Mouse (Mus musculus): ENCODE measurements around the gene Gm10271.

Gm10271 gene

DNA sequence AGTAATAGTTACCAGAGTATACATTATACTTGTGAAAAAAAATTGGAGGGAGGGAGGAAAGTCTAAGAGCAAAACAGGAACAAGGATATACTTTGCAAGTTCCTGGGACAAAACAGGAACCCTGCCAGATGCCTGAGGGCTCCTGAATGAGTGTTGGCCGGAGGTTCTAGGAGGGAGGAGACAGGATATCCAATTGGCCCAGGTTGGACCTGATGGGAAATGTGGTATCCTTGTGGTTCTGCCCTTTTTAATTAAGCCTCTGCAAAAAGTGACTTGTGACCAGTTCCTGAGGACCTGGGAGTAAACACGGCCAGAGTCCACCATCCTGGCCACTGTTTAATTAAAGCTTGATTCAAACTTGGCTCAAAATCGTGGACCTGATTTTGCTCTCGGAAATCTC, 3.7 kb downstream of the Gm10271 start:
- Histone ChIP-seq H3K4me1 (replicated peaks; ENCODE audit: low read depth, low read length) (peaks cover 10% of the 10 kb centered on the region), H3K36me3 (ENCODE audit: insufficient read depth, low read length) (no peaks in the 10 kb centered on the region), H3K9me3 (ENCODE audit: low read length) (no peaks in the 10 kb centered on the region), H3K4me3 (replicated peaks; ENCODE audit: low read length) (no peak overlapping the region), H3K27me3 (ENCODE audit: insufficient read depth, low read length) (peaks cover 7% of the 10 kb centered on the region; the same call in 1 of the 2 replicates)
- TF ChIP-seq POU5F1 (IDR thresholded peaks at IDR 0.05; ENCODE audit: borderline replicate concordance, low read length) (no peak), CTCF (conservative IDR thresholded peaks at IDR 0.05; ENCODE audit: low read length) (no peak), NANOG (IDR thresholded peaks at IDR 0.05; ENCODE audit: borderline replicate concordance, low read length) (no peak)

DNA sequence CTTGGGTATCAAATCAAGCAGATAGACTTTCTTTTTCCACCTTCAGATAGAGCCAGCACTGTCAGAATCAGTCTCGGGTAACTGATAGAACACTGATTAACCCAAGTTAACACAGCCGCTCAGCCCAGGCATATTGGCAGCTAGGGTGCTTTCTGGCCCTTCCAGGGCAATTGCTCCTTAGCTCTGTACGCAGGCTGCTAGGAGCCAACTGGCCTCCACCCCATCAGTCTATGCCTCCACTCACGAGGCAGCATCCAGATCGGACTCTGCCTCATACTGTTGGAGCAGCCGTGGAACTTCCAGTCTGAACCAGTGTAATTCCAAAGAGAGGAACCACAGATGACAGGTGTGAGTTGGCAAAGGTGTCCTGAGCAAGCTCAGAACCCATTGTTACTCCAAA, 6.3 kb downstream of the Gm10271 start:
- Histone ChIP-seq H3K27me3 (ENCODE audit: insufficient read depth, low read length) (peaks cover 6% of the 10 kb centered on the region; the same call in 1 of the 2 replicates), H3K4me3 (replicated peaks; ENCODE audit: low read length) (no peak overlapping the region), H3K36me3 (ENCODE audit: insufficient read depth, low read length) (no peaks in the 10 kb centered on the region), H3K9me3 (ENCODE audit: low read length) (no peaks in the 10 kb centered on the region), H3K4me1 (replicated peaks; ENCODE audit: low read depth, low read length) (peaks cover 28% of the 10 kb centered on the region)
- TF ChIP-seq NANOG (IDR thresholded peaks at IDR 0.05; ENCODE audit: borderline replicate concordance, low read length) = no peak
- TF ChIP-seq CTCF (conservative IDR thresholded peaks at IDR 0.05; ENCODE audit: low read length) = no peak
- TF ChIP-seq POU5F1 (IDR thresholded peaks at IDR 0.05; ENCODE audit: borderline replicate concordance, low read length) = no peak

DNA sequence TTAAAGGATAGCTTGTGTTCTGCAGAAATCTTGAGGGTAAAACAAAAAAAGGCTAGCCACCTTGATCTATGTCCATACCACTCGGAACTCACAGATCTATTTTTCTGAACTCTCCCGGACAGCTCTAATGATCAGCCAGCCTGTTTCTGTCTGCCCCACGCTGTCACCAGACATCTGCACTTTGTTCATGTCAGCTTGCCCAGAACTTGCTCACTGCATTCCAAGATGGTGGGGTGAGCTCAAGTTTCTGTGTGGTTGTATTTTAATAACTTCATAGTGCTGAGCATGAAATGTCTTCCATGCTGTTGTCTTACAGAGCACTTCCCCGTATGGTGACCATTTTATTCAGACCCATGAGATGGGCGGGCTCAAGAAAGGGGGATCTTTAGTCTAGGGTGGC, 7.1 kb downstream of the Gm10271 start:
- Histone ChIP-seq H3K36me3 (ENCODE audit: insufficient read depth, low read length) (no peaks in the 10 kb centered on the region), H3K4me1 (replicated peaks; ENCODE audit: low read depth, low read length) (peaks cover 28% of the 10 kb centered on the region), H3K27me3 (ENCODE audit: insufficient read depth, low read length) (peaks cover 6% of the 10 kb centered on the region; the same call in 1 of the 2 replicates), H3K9me3 (ENCODE audit: low read length) (no peaks in the 10 kb centered on the region), H3K4me3 (replicated peaks; ENCODE audit: low read length) (no peak overlapping the region)
- TF ChIP-seq NANOG (IDR thresholded peaks at IDR 0.05; ENCODE audit: borderline replicate concordance, low read length) (no peak), CTCF (conservative IDR thresholded peaks at IDR 0.05; ENCODE audit: low read length) (no peak), POU5F1 (IDR thresholded peaks at IDR 0.05; ENCODE audit: borderline replicate concordance, low read length) (no peak)

DNA sequence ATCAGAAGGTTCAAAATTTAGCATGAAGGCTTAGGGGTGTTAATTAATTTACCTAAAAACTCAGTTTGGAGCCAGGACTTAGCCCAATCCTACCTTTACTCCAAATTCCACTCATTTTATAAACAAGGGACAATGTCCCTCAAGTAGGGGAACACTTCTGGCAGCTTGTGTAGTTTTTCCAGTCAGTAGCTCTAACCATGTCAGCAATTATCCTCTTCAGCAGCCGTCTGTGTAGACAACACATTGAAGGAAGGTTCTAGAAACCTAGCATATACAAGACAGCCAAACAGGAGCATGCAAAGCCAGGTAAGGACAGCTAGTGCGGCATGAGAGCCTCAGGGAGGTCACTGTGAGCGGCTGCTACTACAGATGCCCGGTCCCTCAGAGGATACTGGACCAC, 7.8 kb downstream of the Gm10271 start:
- TF ChIP-seq CTCF (conservative IDR thresholded peaks at IDR 0.05; ENCODE audit: low read length) = no peak
- Histone ChIP-seq H3K4me3 (replicated peaks; ENCODE audit: low read length) (no peak overlapping the region), H3K4me1 (replicated peaks; ENCODE audit: low read depth, low read length) (peaks cover 28% of the 10 kb centered on the region)

DNA sequence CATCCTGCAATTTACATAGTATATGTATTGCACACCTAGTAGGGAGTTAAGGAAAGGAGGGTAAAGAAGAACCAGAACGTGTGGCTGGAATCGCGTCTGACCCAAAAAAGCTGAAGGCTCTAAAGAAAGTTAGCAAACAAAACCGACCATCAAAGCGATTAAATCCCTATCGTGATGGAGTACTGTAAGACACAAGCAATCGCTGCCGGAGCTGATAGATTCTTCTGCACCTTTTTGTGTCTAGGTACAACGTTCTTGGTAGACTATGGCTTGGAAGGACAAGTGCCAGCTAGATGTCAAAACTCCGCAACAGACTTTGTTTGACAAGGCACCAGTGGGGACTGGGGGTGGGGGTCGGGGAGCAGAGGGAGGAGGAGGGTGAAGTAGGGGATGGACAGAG, 8.3 kb downstream of the Gm10271 start:
- no peak overlapping the region for H3K4me3 ChIP-seq (replicated peaks; ENCODE audit: low read length)
- peaks cover 28% of the 10 kb centered on the region for H3K4me1 ChIP-seq (replicated peaks; ENCODE audit: low read depth, low read length)
- H3K36me3 ChIP-seq (ENCODE audit: insufficient read depth, low read length) = no peaks in the 10 kb centered on the region
- H3K27me3 ChIP-seq (ENCODE audit: insufficient read depth, low read length) = peaks cover 6% of the 10 kb centered on the region; the same call in 1 of the 2 replicates
- H3K9me3 ChIP-seq (ENCODE audit: low read length) = no peaks in the 10 kb centered on the region
- no peak for TF ChIP-seq NANOG (IDR thresholded peaks at IDR 0.05; ENCODE audit: borderline replicate concordance, low read length)
- no peak for TF ChIP-seq CTCF (conservative IDR thresholded peaks at IDR 0.05; ENCODE audit: low read length)

More for the DNA sequence above, 7.8 kb downstream of the Gm10271 start:
- Histone ChIP-seq H3K27me3 (ENCODE audit: insufficient read depth, low read length) (peaks cover 6% of the 10 kb centered on the region; the same call in 1 of the 2 replicates), H3K9me3 (ENCODE audit: low read length) (no peaks in the 10 kb centered on the region), H3K36me3 (ENCODE audit: insufficient read depth, low read length) (no peaks in the 10 kb centered on the region)

DNA sequence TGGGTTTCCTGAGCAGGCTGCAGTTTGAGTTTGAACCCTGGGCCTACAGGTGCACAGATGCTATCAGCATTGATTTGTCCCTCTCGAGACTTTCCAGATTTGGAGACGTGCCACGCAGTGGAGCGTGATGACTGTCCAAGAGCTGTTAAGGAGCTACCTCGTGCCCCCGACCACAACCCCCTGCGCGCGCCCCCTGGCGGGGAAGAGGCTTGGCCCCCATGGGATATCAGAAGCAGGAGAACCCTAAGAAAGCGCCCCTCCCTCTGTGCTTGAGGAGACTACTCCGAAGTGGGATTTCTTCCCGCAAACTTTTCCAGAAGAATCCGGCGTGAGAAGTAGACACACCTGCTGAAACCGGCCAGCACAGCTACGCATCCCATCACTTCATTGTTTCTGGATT, 9.6 kb downstream of the Gm10271 start:
- H3K4me3 ChIP-seq (replicated peaks; ENCODE audit: low read length) = peak overlapping the region; percentile 32; the same call in 1 of the 2 replicates
- TF ChIP-seq CTCF (conservative IDR thresholded peaks at IDR 0.05; ENCODE audit: low read length) = peak; percentile 56
- no peak for TF ChIP-seq POU5F1 (IDR thresholded peaks at IDR 0.05; ENCODE audit: borderline replicate concordance, low read length)
- TF ChIP-seq NANOG (IDR thresholded peaks at IDR 0.05; ENCODE audit: borderline replicate concordance, low read length) = no peak
- H3K36me3 ChIP-seq (ENCODE audit: insufficient read depth, low read length) = no peaks in the 10 kb centered on the region
- peaks cover 28% of the 10 kb centered on the region for H3K4me1 ChIP-seq (replicated peaks; ENCODE audit: low read depth, low read length)
- H3K9me3 ChIP-seq (ENCODE audit: low read length) = no peaks in the 10 kb centered on the region
- H3K27me3 ChIP-seq (ENCODE audit: insufficient read depth, low read length) = peaks cover 8% of the 10 kb centered on the region

DNA sequence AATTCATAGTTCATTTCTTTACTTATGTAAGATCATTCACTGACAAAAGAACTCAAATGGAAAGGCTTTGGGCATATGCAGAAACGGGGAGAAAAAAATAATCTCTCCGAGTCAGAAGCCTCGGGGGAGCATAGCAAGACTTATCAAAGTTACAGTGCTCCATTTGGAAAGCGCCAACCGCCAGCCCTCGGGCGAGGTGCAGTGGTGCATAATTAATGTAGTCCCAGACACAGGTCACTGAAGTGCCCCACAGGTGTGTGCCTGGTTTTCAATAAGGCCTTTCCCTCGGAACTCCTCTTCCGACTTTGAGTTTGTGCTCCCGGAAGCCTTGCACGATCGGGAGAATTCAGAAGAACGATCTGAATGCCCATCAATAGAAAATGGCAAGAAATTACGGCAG, 10.3 kb downstream of the Gm10271 start:
- Histone ChIP-seq H3K27me3 (ENCODE audit: insufficient read depth, low read length) (peaks cover 9% of the 10 kb centered on the region), H3K4me1 (replicated peaks; ENCODE audit: low read depth, low read length) (peaks cover 32% of the 10 kb centered on the region), H3K4me3 (replicated peaks; ENCODE audit: low read length) (no peak overlapping the region), H3K36me3 (ENCODE audit: insufficient read depth, low read length) (no peaks in the 10 kb centered on the region), H3K9me3 (ENCODE audit: low read length) (no peaks in the 10 kb centered on the region)
- TF ChIP-seq POU5F1 (IDR thresholded peaks at IDR 0.05; ENCODE audit: borderline replicate concordance, low read length) (no peak), NANOG (IDR thresholded peaks at IDR 0.05; ENCODE audit: borderline replicate concordance, low read length) (no peak), CTCF (conservative IDR thresholded peaks at IDR 0.05; ENCODE audit: low read length) (no peak)

DNA sequence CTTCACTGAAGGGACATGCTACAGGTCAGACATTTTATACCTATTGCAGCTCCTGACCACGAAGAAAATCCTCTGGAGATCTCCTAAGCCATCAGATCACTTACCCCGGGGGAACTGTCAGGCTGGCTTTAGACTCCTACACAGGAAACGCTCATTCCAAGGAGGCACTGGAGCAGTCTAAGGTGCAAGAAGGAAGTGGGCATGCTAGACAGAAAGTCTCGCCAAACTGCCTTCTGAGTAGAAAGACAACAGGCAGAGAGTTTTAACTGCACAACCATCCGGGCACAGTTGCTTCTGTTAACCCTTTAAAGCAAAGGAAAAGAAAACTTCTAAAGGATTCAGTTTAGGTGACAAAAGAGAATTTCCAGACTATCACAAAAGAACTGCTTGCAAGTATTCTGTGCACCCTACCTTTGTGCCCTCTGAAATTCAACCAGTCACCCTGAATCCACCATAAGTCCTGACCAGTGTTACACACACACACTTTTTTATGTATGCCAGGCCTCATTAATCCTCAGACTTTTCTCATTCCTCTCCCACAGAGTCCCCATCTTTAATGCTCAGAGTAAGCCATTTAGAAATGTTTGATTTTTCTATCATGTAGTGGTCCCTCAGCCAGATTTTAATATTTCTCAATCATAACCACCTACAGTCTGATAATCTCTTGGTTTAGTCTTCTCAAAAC, 14.4 kb downstream of the Gm10271 start:
- peaks cover 37% of the 10 kb centered on the region for H3K4me1 ChIP-seq (replicated peaks; ENCODE audit: low read depth, low read length)

More for the DNA sequence above, 14.4 kb downstream of the Gm10271 start:
- H3K27me3 ChIP-seq (ENCODE audit: insufficient read depth, low read length) = peaks cover 3% of the 10 kb centered on the region
- H3K36me3 ChIP-seq (ENCODE audit: insufficient read depth, low read length) = no peaks in the 10 kb centered on the region
- H3K4me3 ChIP-seq (replicated peaks; ENCODE audit: low read length) = no peak overlapping the region
- no peak for TF ChIP-seq CTCF (conservative IDR thresholded peaks at IDR 0.05; ENCODE audit: low read length)
- no peak for TF ChIP-seq POU5F1 (IDR thresholded peaks at IDR 0.05; ENCODE audit: borderline replicate concordance, low read length)
- no peak for TF ChIP-seq NANOG (IDR thresholded peaks at IDR 0.05; ENCODE audit: borderline replicate concordance, low read length)
- peaks cover 9% of the 10 kb centered on the region; the same call in 1 of the 2 replicates for H3K9me3 ChIP-seq (ENCODE audit: low read length)

Measured in E14TG2a.4 (cell line).